Mouse (Mus musculus) adrenal gland, postnatal 4 days (tissue): ENCODE results near the gene Pde4b. TPM values are rescaled to one million over a fixed set of nuclear protein-coding genes. Genes with fewer than 3 reads are reported as not detected.

Source experiments
- DNase-seq, 2 experiments: peaks; one replicate each; pipeline ENCODE4 v3.0.0; 2021 to 2022; ENCODE audit warnings: low spot score in 2 of 2, mixed read lengths in 2 of 2
- total RNA-seq, 2 experiments: library from RNA; stranded (reverse); gene quantifications; 2 replicates each; pipeline ENCODE4 v1.2.3; 2021

The Pde4b gene
- total RNA-seq, 2 experiments from 2014 or later, result 13.9 to 16.4 TPM

- no peak for DNase-seq
Observed at GRCm38 (mm10) chr4:102592541-102592940, 505.2 kb downstream of the Pde4b start.

DNA sequence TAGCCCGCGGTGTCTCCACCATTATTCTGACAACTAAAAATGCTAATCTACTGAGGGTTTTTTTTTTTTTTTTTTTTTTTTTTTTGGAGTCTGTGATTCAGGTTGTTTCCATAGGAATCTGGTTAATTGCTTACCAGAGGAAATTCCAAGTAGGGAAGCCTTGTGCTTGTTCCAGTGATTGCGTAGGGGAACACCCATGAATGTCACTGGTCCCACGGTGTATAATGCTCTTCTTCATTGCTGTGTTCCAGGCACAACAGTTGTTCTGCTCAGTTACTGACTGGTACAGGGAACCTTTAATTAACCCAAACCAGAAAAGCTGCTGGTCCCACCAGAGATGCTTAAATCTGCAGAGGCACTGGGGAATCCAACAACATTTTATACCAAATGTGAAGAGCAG lies 506.3 kb downstream of the Pde4b start:
- DNase-seq, result no peak

GRCm38 (mm10) chr4:102594506-102594905 lies 507.2 kb downstream of the Pde4b start:
- DNase-seq, result no peak

GRCm38 (mm10) chr4:102603968-102604367 lies 516.6 kb downstream of the Pde4b start:
- DNase-seq, result no peak

DNA sequence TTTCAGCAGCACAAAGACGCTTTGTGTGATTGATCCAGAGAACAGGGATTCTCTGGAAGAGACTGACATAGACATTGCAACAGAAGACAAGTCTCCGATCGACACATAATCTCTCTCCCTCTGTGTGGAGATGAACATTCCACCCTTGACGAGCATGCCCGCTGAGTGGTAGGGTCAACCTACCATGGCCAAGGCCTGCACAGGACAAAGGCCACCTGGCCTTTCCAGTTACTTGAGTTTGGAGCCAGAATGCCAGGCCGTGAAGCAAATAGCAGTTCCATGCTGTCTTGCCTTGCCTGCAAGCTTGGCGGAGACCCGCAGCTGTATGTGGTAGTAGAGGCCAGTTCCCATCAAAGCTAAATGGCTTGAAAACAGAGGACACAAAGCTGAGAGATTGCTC lies 517.9 kb downstream of the Pde4b start:
- DNase-seq, result no peak

DNA sequence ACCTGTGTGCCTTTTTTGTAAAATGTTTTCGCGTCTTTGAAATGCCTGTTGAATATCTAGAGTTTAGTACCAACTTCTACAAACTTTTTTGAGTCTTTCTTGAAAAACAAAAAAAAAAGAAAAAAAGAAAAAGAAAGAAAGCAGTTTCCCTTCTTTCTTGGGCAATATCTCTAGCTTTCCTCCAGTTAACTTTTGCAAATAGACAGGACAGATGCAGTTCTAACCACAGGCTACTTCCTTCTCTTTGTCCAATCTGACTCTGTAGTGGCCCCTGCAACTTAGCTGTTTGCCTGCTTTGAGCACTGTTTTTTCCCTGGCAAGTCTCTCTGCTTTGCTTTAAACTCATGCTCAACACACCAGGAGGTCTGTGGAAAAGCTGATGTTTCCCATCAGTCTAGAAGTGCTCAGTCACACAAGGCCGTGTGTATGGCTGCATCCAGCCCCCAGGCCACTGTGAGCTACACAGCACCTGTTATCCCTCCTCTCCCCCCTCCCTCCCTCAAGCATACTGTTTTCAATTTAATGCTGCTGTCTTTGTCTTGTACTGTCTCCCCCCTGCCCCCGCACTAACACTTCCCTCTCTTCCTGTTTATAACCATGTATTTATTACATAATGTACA lies 518.5 kb downstream of the Pde4b start:
- DNase-seq, result no peak

DNA sequence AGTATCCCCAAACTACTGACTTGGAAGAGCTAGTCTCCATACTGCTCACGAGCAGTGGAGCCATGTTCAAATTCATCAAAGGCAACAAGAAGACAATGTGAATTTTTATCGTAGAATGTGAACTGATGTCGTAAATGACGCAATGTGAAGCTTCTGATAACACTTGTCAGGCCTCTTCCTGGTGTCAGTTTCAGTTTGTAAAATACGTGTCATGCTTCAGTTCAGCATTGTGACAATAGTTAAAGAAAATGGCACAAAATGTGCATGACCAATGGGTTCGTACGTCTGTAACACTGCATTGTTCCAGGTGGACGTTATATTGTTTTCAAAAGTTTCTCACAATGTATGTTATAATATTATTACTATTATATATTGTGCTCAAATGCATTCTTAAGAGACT lies 519.5 kb downstream of the Pde4b start:
- no peak for DNase-seq

DNA sequence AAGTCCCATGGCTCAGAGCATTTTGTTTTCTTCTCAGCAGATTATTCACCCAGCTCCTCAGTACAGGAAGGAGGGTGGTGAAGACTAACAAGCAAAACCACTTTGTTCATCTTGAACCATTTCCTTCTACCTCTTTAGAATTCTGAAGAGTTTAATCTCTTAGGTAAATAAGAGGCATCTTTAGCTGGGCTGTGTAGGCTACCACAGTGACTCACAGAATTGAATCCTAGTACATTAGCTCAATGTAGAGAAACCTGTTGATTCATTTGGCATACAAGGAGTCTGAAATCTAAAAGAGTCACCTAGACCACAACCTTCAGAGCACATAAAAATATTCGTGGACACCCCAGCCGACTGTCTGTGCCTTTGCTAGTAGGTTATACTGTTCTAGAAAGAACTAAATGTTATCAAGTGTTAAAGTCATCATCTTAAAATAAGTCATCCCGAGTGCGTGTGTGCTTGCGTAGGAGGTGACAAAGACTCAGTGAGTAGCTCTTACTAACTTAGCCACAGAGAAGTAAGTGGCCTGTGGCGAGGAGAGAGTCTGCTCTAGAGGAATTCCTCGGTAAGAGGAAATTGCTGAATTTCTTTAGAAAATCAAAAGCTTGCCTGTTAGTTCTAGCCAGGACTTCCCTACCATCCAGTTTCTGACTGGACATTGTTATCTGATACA lies 520.5 kb downstream of the Pde4b start:
- DNase-seq, result no peak

GRCm38 (mm10) chr4:102612596-102612995 lies 525.3 kb downstream of the Pde4b start:
- DNase-seq, result no peak

GRCm38 (mm10) chr4:102617774-102618173 lies 530.4 kb downstream of the Pde4b start:
- no peak for DNase-seq

GRCm38 (mm10) chr4:102618609-102619008 lies 531.3 kb downstream of the Pde4b start:
- no peak for DNase-seq

- DNase-seq, result no peak
Observed at GRCm38 (mm10) chr4:102620179-102620910, 533.0 kb downstream of the Pde4b start.

DNA sequence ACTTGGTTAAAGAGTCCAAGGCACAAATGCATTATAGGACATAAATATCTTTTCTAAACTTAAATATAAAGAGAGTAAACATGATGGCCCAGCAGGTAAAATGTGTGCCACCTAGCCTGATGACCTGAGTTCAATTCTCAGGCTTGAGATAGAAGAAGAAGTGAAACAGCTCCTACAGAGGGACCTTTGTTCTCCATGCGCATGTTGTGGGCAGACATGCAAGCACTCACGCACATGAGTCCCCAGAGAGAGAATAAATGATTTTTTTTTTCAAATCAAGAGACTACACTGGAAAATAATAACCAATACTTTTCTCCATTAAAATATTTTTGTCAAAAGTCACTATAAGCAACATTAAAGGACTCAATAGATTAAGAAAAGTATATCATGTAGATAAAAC lies 533.8 kb downstream of the Pde4b start:
- no peak for DNase-seq

DNA sequence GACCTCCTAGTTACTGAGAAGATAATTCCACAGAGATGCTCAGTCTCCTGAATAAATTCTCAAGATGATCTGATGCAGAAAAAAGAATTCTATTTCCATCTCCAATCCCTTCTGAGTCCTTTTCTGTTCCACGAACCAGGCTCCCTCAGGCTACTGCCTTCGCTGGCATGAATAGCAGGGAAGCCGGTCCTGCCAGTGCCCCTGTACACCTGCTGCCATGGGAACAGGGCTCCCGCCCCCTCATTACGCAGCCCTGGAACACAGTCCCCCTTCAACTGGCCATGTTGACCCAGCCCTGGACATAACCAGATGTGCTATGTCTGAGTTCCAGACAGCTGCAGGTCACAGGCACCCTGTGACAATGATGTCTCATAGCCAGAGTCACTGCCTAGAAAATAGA lies 535.6 kb downstream of the Pde4b start:
- no peak for DNase-seq

DNA sequence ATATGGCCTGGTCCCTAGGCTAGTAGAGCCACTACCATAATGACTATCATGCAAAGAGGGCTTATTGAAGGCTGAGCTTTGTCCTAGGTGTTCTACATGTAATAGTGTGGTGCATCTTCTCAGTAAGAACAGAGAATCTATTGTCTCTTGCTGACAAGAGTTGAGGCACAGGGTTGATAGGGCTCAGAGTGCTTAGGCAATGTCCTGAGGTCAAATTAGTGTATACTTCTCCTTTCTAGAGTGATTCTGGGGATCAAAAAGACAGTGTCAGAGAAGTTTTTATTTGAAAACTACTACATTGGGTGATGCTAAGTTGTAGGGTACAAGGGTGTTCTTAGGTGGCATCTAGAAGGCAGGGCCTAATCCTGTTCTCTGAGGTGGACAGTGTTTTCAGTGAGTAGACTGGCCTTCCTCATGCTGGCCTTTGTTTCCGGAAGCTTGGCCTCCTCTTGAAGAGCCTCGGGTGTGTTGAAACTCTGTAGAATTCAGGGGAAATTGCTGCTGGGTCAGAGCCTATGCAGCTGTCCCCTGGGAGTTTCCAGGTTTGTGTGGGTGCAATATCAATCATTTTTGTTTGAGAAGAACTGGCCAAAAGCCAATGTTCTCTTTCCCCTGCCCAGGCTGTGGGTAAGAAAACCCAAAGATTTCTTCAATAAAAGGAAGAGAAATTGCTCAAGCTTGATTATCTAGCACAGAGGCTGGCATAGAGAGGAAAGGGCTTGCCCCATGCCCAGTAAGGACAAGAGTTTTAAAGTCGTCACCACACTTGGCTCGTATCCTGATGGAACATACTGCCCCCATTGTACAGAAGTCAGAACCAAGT lies 536.7 kb downstream of the Pde4b start:
- no peak for DNase-seq

- DNase-seq, result no peak
Observed at GRCm38 (mm10) chr4:102624937-102625336, 537.6 kb downstream of the Pde4b start.

DNA sequence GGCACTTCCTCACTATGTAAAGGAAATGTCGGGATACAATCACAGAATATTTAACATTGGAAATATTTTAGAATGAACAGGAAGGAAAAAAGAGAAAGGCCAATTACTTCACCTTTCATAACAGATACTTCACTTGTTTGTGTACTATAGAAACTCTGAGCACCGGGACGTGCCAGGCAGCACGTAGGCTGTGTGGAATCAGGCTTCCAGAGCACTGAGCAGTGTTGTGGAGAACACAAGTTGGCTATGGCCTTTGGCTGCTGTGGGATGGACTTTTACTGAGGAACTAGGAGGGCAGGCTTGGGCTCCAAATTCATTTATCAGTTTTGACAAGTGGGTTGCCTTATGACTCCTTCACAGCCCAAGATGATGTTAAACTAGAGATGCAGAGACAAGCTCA lies 540.5 kb downstream of the Pde4b start:
- no peak for DNase-seq

GRCm38 (mm10) chr4:102629621-102630020 lies 542.3 kb downstream of the Pde4b start:
- no peak for DNase-seq

- no peak for DNase-seq
Observed at GRCm38 (mm10) chr4:102630261-102630660, 542.9 kb downstream of the Pde4b start.

GRCm38 (mm10) chr4:102631624-102632023 lies 544.3 kb downstream of the Pde4b start:
- no peak for DNase-seq

DNA sequence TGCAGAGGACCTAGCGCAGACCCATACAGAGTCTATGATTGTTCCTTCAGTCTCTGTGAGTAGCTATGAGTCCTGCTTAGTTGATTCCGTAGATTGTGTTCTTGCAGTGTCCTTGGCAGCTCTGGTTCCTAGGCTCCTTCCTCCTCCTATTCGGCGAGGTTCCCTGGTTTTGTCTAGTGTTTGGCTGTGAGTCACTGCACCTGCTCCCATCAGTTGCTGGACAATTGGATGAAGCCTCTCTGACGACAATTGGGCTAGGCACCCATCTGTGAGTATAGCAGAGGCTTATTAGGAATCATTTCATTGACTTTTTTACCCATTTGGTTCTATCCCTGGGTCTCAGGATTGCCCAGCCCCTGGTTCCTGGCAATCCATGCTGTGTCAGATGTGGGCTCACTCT lies 545.9 kb downstream of the Pde4b start:
- no peak for DNase-seq

DNA sequence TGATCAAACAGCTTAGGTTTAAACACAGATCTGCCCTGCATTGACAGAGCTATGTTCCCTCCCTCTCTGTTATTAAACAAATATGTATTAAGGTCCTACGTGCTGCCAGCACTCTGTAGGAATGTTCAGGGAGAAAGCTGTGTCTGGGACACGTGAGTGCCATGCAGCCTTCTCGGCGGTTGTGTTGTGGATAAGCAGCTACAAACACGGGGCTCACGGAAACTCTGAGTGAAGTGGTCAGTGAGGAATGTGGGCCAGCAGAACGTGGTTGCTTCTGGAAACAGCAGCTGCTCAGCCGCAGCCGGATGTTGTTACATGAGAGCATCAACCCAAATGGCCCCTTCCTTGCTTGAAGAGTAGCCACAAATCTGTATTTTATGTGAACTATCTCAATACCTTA lies 547.9 kb downstream of the Pde4b start:
- DNase-seq, result no peak
